Mouse (Mus musculus) subcutaneous adipose tissue, adult 2 months (tissue): ENCODE measurements around the gene Olfr1264. TPM values are rescaled to one million over a fixed set of nuclear protein-coding genes. Genes with fewer than 3 reads are reported as not detected.

Source experiments
- polyA plus RNA-seq: library from polyadenylated mRNA; depleted of rRNA; stranded (reverse); fragments of >200 nt; gene quantifications from 2 replicates; pipeline ENCODE4 v1.2.3, GENCODE M21; 2012; ENCODE audit warnings: low replicate concordance; rRNA removed

The Olfr1264 gene
- not detected in 2 replicates for polyA plus RNA-seq

DNA sequence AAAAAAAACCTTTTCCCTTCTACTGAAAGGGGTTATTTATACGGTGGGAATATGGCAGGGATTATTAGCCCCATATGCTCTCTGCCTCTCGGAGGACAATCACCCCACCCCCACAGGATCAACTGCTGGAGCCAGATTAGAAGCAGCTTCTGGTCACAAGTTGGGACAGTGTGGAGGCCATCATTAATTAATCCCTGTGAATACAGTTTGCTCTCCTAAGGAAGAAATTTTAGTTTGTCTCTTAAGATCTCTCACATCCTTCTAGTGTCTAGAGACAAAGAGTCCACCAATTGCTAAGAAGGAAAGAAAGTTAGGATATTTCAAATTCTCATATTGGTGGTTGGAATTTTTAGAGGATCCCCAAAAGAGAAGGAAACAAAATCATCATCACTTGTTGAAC lies at the start of gene Olfr1264:
TSS of gene Olfr1264 (minus strand) at position 101 of the 400 bp plus-strand sequence.

DNA sequence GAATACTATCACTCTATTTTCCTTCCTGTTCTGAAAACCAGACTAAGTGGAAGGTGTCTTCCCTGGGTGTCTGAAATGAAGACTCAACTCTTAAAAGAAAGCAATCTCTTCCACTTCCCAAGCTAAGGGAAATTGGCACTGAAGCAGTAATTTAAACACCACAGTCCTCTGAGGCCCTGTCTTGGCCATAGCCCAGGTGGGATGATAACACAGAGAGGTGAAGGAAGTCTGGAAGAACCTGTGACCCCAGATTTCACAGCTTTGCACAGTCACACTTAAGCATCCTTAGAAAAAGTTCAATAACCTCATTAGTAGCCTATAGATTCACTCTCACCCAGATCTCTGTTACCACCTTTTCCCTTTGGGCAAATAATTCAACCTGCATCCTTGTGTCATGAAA lies 38.1 kb upstream of the Olfr1264 start, which contains the start of gene Olfr140:
TSS of gene Olfr140 (minus strand) at position 101 of the 400 bp plus-strand sequence.

DNA sequence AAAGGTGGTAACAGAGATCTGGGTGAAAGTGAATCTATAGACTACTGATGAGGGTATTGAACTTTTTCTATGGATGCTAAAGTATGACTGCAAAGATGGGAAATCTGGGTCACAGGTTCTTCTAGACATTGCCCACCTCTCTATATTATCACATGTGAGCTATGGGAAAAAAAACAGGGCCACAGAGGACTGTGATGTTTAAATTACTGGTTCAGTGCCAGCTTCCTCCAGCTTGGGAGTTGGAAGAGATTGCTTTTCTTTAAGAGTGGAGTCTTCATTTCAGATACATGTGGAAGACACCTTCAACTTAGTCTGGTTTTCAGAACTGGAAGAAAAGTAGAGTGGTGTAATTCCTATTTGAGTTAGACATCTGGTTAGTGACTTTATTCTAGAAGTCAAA lies 9.7 kb upstream of the Olfr1264 start, which contains the start of gene Olfr1265:
TSS of gene Olfr1265 (plus strand) at position 301 of the 400 bp plus-strand sequence.

DNA sequence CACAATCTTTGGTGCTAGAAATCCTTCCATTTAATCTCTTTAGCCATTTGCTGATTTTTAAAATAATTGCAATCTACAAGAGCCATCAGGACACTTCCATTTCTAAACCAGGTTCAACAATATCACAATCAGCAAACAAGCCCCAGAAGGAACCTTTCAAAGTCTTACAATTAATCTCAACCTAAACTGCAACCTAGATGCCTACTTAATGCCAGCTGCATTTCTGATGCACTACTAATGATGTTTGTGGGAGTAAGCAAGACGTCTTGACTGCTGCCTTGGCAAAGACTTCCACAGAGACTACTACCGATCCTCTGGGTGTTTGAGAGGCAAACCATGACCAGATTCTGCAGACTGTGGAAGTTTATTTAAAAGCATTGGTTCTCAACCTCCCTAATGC lies 13.5 kb downstream of the Olfr1264 start, which contains the start of gene Olfr1263:
TSS of gene Olfr1263 (plus strand) at position 301 of the 400 bp plus-strand sequence.

DNA sequence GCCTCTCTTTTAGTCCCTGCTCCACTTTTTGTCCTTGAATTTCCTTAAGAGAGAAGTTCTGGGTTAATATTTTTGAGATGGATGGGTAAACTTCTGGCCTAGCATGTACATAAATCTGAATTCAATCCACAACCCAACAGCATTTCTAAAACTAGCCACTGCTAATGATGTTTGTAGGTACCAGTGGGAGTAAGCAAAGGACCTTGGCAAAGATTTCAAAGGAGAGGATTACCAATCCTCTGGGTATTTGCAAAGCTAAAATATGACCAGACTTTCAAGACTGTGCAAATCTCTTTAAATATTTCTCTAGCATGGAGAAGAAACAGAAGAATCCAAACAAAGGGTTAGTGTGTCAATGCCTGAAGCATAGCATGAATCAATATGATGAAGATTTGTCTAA lies 25.5 kb downstream of the Olfr1264 start, which contains the start of gene Olfr1262:
TSS of gene Olfr1262 (plus strand) at position 301 of the 400 bp plus-strand sequence.

DNA sequence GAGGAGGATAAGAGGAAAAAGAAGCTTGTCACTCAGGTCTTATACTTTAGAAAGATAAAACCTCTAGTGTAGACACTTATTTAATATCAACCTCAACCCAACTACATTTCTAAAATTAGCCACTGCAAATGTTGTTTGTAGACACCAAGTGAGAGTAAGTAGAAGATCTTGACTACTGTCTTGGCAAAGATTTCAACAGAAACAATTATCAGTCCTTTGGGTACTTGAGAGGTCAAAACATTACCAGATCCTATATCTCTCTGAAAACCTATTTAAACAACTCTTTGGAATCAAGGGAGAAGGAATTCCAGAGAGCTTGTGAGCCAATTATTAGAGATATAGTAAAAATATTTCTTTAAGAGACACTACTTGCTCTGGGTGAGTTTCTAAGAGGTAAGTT lies 34.5 kb downstream of the Olfr1264 start, which contains the start of gene Olfr1261:
TSS of gene Olfr1261 (plus strand) at position 301 of the 400 bp plus-strand sequence.

DNA sequence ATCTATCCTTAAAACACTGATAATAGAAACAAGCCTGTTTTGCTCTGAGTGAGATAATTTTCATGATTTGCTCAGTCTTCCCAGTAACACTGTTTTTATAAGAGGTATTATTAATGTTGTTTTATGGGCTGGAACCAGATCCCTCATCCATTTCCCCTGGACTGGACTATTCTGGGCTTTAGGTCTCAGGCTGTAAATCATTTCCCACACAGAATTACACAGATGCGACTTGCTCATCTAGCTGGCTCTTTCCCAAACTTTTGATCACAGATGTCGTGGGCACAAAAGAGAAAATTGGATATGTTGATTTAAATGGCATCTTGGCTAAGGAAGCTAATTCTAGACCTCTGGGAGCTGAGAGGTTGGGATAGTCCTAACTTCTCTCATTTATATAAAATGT lies 51.2 kb downstream of the Olfr1264 start, which contains the start of gene Olfr1260:
TSS of gene Olfr1260 (plus strand) at position 157 of the 400 bp plus-strand sequence.

Other genes starting within 250 kb of the Olfr1264 start
- gene Olfr1254, start 232.0 kb downstream of the Olfr1264 start, polyA plus RNA-seq = not detected in 2 replicates
- not detected in 2 replicates for gene Olfr1255, start 213.5 kb downstream of the Olfr1264 start, polyA plus RNA-seq
- gene Olfr1256, start 184.0 kb downstream of the Olfr1264 start, polyA plus RNA-seq = not detected in 2 replicates
- not detected in 2 replicates for gene Olfr48, start 177.4 kb downstream of the Olfr1264 start, polyA plus RNA-seq
- gene Olfr1257, start 147.1 kb downstream of the Olfr1264 start, polyA plus RNA-seq = not detected in 2 replicates
- gene Olfr1258, start 98.3 kb downstream of the Olfr1264 start, polyA plus RNA-seq = not detected in 2 replicates
- 0.54 TPM in 1 of 2 replicates, not detected in the other for gene Olfr1259, start 76.9 kb downstream of the Olfr1264 start, polyA plus RNA-seq
- gene Olfr1260, start 51.2 kb downstream of the Olfr1264 start, polyA plus RNA-seq = not detected in 2 replicates
- not detected in 2 replicates for gene Olfr1261, start 34.4 kb downstream of the Olfr1264 start, polyA plus RNA-seq
- not detected in 2 replicates for gene Olfr1262, start 25.4 kb downstream of the Olfr1264 start, polyA plus RNA-seq
- not detected in 2 replicates for gene Olfr1263, start 13.4 kb downstream of the Olfr1264 start, polyA plus RNA-seq
- not detected in 2 replicates for gene Olfr1265, start 9.8 kb upstream of the Olfr1264 start, polyA plus RNA-seq
- gene Olfr140, start 38.0 kb upstream of the Olfr1264 start, polyA plus RNA-seq = not detected in 2 replicates
- not detected in 2 replicates for gene Olfr1269, start 95.8 kb upstream of the Olfr1264 start, polyA plus RNA-seq
- gene Olfr32, start 116.7 kb upstream of the Olfr1264 start, polyA plus RNA-seq = not detected in 2 replicates
- not detected in 2 replicates for gene Olfr1270, start 127.5 kb upstream of the Olfr1264 start, polyA plus RNA-seq
- not detected in 2 replicates for gene Olfr1506, start 198.9 kb upstream of the Olfr1264 start, polyA plus RNA-seq
- gene Olfr142, start 232.0 kb upstream of the Olfr1264 start, polyA plus RNA-seq = not detected in 2 replicates
- gene Olfr1271, start 245.5 kb upstream of the Olfr1264 start, polyA plus RNA-seq = not detected in 2 replicates